Mouse (Mus musculus) neural tube, embryonic 11.5 days (tissue): Measurements from ENCODE around the gene Stx17. TPM values are rescaled to one million over a fixed set of nuclear protein-coding genes. Genes with fewer than 3 reads are reported as not detected.

Experiments
- ATAC-seq: fragments of 200-750 bp; cut with Nextera tagmentation; 2 replicates; pipeline ENCODE4 v1.8.0; 2017; ENCODE audit warnings: moderate number of reproducible peaks, mild to moderate bottlenecking, moderate TSS enrichment, moderate library complexity; ENCODE audit not compliant: insufficient read depth, low FRiP score, low TSS enrichment
- DNase-seq: peaks from one replicate; pipeline ENCODE4 v3.0.0-alpha.2; 2015; ENCODE audit warnings: low spot score
- H3K27ac ChIP-seq: fragments of 300-500 bp; sonication (generic); 2 replicates; pipeline ENCODE4 v1.5.1; 2014; ENCODE audit warnings: low read depth, mild to moderate bottlenecking, low read length
- H3K27me3 ChIP-seq: fragments of 300-500 bp; sonication (generic); 2 replicates; pipeline ENCODE4 v1.6.1; 2014; ENCODE audit warnings: mild to moderate bottlenecking, low read length, mixed read lengths; ENCODE audit not compliant: control insufficient read depth, insufficient read depth
- H3K36me3 ChIP-seq: fragments of 300-500 bp; sonication (generic); 2 replicates; pipeline ENCODE4 v1.6.1; 2014; ENCODE audit warnings: mild to moderate bottlenecking, low read length, moderate library complexity, mixed read lengths; ENCODE audit not compliant: control insufficient read depth, insufficient read depth
- H3K4me1 ChIP-seq: fragments of 300-500 bp; sonication (generic); 2 replicates; pipeline ENCODE4 v1.6.1; 2014; ENCODE audit warnings: low read length, mixed read lengths; ENCODE audit not compliant: control insufficient read depth, insufficient read depth
- H3K4me2 ChIP-seq: fragments of 300-500 bp; sonication (generic); 2 replicates; pipeline ENCODE4 v1.6.1; 2014; ENCODE audit warnings: low read depth, mild to moderate bottlenecking, moderate library complexity
- H3K4me3 ChIP-seq: fragments of 300-500 bp; sonication (generic); 2 replicates; pipeline ENCODE4 v1.5.1; 2014; ENCODE audit warnings: low read depth, low read length
- H3K9ac ChIP-seq: fragments of 300-500 bp; sonication (generic); 2 replicates; pipeline ENCODE4 v1.6.1; 2014; ENCODE audit warnings: mild to moderate bottlenecking, low read length
- H3K9me3 ChIP-seq: fragments of 300-500 bp; sonication (generic); 2 replicates; pipeline ENCODE4 v1.6.1; 2016; ENCODE audit warnings: low read length; ENCODE audit not compliant: control insufficient read depth
- WGBS: fragments of 180-500 bp; shearing (Covaris S2); extraction: QIAGEN DNeasy Blood & Tissue Kit; methylation state at CpG from one replicate; pipeline ENCODE4 v1.1.7; 2014; 5-methylcytosine and 5-hydroxymethylcytosine counted together
- polyA plus RNA-seq: library from polyadenylated mRNA; unstranded; fragments of >200 nt; fragmentation: Nextera tagmentation; extraction: Ambion mirVana; gene quantifications from 2 replicates; pipeline ENCODE4 v1.2.1, GENCODE M21; 2014

The Stx17 gene
- polyA plus RNA-seq, 1 experiment from 2014 or later: 21.0 TPM

DNA sequence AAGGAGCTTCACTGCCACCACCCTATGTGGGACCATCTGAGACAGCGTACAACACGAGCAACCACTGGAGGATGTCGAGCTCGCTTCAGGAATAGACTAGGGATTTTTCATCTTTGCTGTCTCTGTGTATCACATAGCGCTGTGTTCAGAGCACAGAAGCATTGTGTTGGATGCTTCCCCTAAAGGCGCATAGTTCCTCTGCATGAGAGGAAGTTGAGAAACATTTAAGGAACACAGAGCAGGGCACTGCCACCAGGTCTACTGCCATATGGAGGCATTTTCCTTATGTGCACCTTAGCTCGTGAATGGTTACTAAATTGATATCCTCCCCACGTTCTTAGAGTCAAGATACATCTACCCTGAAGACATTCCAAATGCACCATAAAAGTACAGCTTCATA, 24.5 kb upstream of the Stx17 start:
- Histone ChIP-seq H3K4me3 (no peak overlapping the region), H3K36me3 (no peaks in the 10 kb centered on the region), H3K27ac (no peak overlapping the region), H3K4me2 (no peak overlapping the region), H3K27me3 (no peaks in the 10 kb centered on the region), H3K9ac (no peak overlapping the region), H3K9me3 (no peaks in the 10 kb centered on the region), H3K4me1 (no peaks in the 10 kb centered on the region)
- ATAC-seq: no peak
- 86% methylated on average over 8 of the region's 8 CpGs for WGBS
- no peak for DNase-seq

DNA sequence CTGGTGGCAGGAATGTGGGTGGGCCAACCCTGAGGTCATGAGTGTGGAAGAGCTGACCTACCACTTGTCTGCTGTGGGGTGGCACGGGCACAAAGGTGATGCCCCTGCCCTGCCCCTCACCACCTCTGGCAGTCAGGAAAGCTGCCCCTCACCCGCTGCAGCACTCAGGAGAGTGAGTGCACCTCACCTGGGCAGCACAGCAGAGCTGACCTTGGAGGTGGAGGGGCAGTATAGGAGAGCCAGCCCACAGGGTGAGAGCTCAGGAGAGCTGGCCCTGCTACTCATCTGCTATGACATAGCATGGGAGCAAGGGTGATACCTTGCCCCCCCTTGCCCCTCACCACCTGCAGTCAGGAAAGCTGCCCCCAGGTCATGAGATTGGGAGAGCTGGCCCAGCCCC, 22.7 kb upstream of the Stx17 start:
- Histone ChIP-seq H3K36me3 (no peaks in the 10 kb centered on the region), H3K4me3 (no peak overlapping the region), H3K27me3 (no peaks in the 10 kb centered on the region), H3K4me2 (no peak overlapping the region), H3K4me1 (no peaks in the 10 kb centered on the region), H3K9me3 (no peaks in the 10 kb centered on the region), H3K9ac (no peak overlapping the region), H3K27ac (no peak overlapping the region)
- WGBS: 73% methylated on average over 2 of the region's 2 CpGs
- ATAC-seq (no peak), DNase-seq (no peak)

DNA sequence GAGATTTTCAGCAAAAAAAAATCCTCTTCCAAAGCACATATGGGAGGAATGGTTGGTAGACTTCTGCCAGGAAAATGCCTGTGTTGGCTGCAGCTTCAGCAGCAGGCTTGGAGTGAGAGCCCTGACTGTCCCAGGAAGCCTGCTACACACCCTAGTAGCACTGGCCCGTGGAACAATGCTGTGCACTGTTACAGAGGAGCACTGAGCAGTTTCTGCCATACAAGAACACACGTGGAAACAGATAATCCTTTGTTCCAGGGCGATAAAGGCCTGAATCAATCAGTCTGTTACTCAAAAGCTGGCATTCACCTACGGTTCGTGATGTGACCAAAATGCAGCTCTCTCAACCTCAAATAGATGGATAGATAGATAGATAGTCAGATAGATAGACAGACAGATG, 19.3 kb upstream of the Stx17 start:
- H3K9ac ChIP-seq: no peak overlapping the region
- H3K4me3 ChIP-seq: no peak overlapping the region
- H3K27me3 ChIP-seq: no peaks in the 10 kb centered on the region
- no peaks in the 10 kb centered on the region for H3K4me1 ChIP-seq
- no peaks in the 10 kb centered on the region for H3K9me3 ChIP-seq
- H3K27ac ChIP-seq: no peak overlapping the region
- WGBS: 76% methylated on average over 5 of the region's 5 CpGs
- no peak for ATAC-seq
- H3K4me2 ChIP-seq: no peak overlapping the region
- H3K36me3 ChIP-seq: no peaks in the 10 kb centered on the region
- DNase-seq: no peak

DNA sequence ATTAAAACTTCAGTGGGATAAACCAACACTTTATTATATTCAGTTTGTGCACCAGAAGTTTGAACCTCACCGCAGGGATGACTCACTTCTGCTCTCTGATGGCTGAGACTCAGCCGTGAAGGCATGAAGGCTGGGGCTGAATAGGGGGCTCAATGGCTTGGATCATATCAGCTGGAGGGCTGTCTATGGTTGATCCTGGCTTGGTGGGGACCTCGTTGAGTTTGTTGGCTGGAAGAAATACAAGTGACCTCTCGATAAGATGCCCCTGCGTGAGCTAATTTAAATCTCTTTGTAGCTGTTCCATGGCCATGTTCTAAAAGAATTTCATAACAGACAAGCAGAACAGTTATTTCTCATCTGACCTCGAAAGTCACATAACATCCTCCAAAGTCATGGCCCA, 17.6 kb upstream of the Stx17 start:
- no peak overlapping the region for H3K9ac ChIP-seq
- H3K4me1 ChIP-seq: no peaks in the 10 kb centered on the region
- H3K27ac ChIP-seq: no peak overlapping the region
- H3K36me3 ChIP-seq: no peaks in the 10 kb centered on the region
- 87% methylated on average over 6 of the region's 6 CpGs for WGBS
- H3K4me2 ChIP-seq: no peak overlapping the region
- ATAC-seq (no peak), DNase-seq (no peak)
- H3K4me3 ChIP-seq: no peak overlapping the region
- no peaks in the 10 kb centered on the region for H3K9me3 ChIP-seq
- H3K27me3 ChIP-seq: no peaks in the 10 kb centered on the region

DNA sequence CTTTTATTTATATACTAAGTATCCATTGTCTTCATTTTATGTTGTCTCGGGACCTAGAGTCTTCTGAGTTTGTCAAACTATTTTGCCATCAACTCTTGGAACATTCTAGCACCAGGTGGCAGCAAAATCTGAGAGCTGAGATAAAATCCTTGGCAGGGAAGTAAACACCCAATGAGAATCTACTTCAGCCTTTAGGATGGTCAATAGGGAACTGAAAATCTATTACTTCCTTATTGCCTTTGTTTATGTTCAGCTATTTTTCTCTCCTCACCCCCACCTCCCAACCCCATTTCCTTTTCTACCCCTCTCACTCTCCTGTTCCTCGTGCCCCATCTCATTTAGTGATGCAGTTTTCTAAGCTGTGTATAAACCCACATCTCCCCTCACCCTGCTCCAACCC, 16.1 kb upstream of the Stx17 start:
- DNase-seq (no peak), ATAC-seq (no peak)
- Histone ChIP-seq H3K4me2 (no peak overlapping the region), H3K4me3 (no peak overlapping the region), H3K9ac (no peak overlapping the region), H3K9me3 (no peaks in the 10 kb centered on the region), H3K4me1 (no peaks in the 10 kb centered on the region), H3K36me3 (no peaks in the 10 kb centered on the region), H3K27ac (no peak overlapping the region), H3K27me3 (no peaks in the 10 kb centered on the region)
- 84% methylated on average over 2 of the region's 2 CpGs for WGBS

DNA sequence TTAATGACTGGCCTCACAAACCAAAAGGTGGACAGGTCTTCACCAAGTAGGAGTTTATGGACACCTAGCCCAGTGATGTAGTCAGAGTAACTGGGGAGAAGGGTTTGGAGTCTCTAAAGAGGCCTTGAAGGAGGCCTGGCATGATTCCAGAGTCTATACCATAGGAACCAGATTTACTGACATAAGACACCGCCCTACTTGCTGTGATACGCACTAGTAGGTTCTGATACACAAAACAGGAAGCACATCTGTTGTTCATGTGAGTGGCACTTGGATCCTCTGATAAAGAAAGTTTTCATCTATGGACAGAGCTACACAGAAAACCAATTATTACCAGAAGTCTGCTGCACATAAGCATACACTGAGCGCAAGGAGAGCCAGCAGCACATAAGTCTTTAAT, 14.4 kb upstream of the Stx17 start:
- Histone ChIP-seq H3K4me1 (no peaks in the 10 kb centered on the region), H3K9me3 (no peaks in the 10 kb centered on the region), H3K4me3 (no peak overlapping the region), H3K27me3 (no peaks in the 10 kb centered on the region), H3K27ac (no peak overlapping the region), H3K4me2 (no peak overlapping the region), H3K36me3 (no peaks in the 10 kb centered on the region), H3K9ac (no peak overlapping the region)
- ATAC-seq (no peak), DNase-seq (no peak)
- 90% methylated on average over 3 of the region's 3 CpGs for WGBS

DNA sequence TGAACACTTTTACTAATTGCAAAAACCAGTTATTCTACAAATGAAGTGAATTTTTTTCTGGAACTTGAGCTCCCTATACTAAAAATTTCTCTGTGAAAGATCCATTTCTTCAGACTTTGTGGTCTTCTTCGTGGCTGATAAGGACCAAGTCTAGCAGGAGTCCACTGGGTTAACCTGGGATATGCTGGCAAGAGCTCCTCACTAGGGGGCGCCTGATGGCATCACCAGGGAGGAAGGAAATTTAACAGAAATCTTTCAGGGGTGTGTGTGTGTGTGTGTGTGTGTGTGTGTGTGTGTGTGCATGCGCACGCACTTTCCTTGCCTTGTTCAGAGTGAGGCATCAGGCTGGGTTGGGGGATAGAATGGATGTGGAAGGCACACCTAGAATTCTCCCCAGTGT, 8.5 kb upstream of the Stx17 start:
- Histone ChIP-seq H3K4me1 (no peaks in the 10 kb centered on the region), H3K4me2 (no peak overlapping the region), H3K9ac (no peak overlapping the region), H3K27me3 (no peaks in the 10 kb centered on the region), H3K36me3 (no peaks in the 10 kb centered on the region; the same call in 1 of the 2 replicates), H3K27ac (no peak overlapping the region), H3K9me3 (no peaks in the 10 kb centered on the region), H3K4me3 (no peak overlapping the region)
- ATAC-seq (no peak), DNase-seq (no peak)
- 63% methylated on average over 4 of the region's 4 CpGs for WGBS

DNA sequence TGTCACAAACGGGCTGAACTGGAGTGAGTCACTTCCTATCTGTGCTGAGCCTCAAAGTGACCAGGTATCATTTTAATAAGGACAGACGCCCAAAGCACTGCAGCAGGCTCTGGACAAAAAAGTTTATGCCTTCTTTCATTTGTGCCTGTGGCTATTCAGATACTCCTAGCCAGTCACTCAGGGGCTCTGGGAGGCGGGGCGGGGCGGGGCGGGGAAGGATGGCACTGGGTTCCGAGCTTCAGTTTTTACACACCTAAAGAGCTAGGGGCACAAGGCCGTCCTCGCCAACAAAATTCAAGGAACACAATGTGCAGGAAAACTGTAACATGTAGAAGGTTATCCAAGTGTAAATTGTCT, 321 bp upstream of the Stx17 start:
- ATAC-seq: peak; percentile 82
- no peak for DNase-seq
- Histone ChIP-seq H3K4me2 (peak overlapping the region; percentile 83), H3K27ac (no peak overlapping the region), H3K4me3 (peak overlapping the region; percentile 65), H3K27me3 (no peaks in the 10 kb centered on the region), H3K4me1 (no peaks in the 10 kb centered on the region), H3K9me3 (no peaks in the 10 kb centered on the region), H3K36me3 (no peaks in the 10 kb centered on the region), H3K9ac (no peak overlapping the region; the same call in 1 of the 2 replicates)
- 8% methylated on average over 9 of the region's 9 CpGs for WGBS

DNA sequence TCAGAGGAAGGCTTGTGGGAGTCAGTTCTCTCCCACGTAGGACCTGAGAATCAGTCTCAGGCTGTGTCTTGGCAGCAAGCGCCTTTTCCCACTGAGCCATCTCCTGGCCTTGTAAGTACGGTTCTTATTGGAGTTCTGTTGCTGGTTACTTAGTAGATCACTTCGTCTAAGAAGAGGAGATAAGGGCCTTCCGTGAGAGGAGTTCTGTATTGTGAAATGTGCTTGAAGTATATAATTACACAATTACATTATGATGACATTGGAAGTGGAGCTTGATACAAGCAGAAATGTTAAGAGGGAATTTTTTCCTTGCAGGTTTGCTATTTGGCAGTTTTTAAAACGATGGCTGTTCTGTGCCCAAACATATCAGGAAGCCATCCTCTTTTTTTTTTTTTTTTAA, 5.6 kb downstream of the Stx17 start:
- Histone ChIP-seq H3K4me1 (no peaks in the 10 kb centered on the region), H3K9ac (no peak overlapping the region), H3K9me3 (no peaks in the 10 kb centered on the region), H3K4me2 (no peak overlapping the region), H3K4me3 (no peak overlapping the region), H3K27ac (no peak overlapping the region), H3K27me3 (no peaks in the 10 kb centered on the region), H3K36me3 (no peaks in the 10 kb centered on the region)
- ATAC-seq (no peak), DNase-seq (no peak)
- WGBS: 89% methylated on average over 6 of the region's 6 CpGs
